Mouse (Mus musculus) heart, adult 2 months (tissue): ENCODE results near the gene Tsr3.

Source experiments
- CTCF ChIP-seq: fragments of 200-600 bp; IDR thresholded peaks from 2 replicates; pipeline ENCODE4 v1.8.1; 2022; ENCODE audit warnings: antibody characterized with exemption, mild to moderate bottlenecking, moderate library complexity
- EP300 ChIP-seq: fragments of 200-500 bp; IDR thresholded peaks from 2 replicates; pipeline ENCODE4 v1.6.1; 2011; ENCODE audit warnings: low read depth, low read length, control low read depth; ENCODE audit not compliant: insufficient read depth
- POLR2A ChIP-seq: fragments of 200-500 bp; IDR thresholded peaks from 2 replicates; pipeline ENCODE4 v1.6.1; 2011; ENCODE audit warnings: mild to moderate bottlenecking, low read depth, low read length, control low read depth; ENCODE audit not compliant: insufficient read depth

DNA sequence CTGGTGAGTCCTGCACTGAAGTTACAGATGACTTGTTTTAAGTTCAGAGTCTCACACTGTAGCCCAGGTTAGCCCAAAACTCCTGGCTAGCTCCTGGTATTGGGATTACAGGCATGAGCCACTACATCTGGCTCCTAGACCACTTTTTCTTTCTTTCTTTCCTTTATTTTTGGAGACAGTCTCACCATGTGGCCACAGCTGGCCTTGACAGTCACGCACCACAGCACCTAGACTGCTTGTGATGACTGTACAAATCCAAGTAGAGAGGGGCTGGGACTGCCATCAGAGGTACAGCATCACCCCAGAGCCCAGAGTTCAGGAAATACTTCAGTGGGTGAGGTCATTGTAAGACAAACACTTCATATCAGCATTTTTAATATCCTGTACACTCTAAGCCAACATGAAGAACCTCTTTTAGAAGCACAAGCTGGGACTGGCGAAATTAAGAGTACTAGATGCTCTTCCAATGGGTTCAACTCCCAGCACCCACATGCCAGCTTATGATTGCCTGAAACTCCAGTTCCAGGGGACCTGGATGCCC is 30.9 kb downstream of the Tsr3 start:
- TF ChIP-seq CTCF (no peak), EP300 (no peak), POLR2A (no peak)
